Mouse (Mus musculus) CH12.LX (cell line): ENCODE measurements at regions not wholly inside any gene's neighbourhood (a gene's known extent, or its start where the extent isn't known, plus 50 kb on each side); places are given as distances from the start of the nearest gene placed in this dataset.

Source experiments
- CTCF ChIP-seq, 2 experiments: IDR thresholded peaks in 1 of 2; conservative IDR thresholded peaks in 1 of 2; 2 replicates each; pipeline ENCODE4 v1.5.1; 2011 to 2012; ENCODE audit warnings: low read depth in 2 of 2, low read length in 2 of 2, improper control_type of control experiment in 1 of 2, inconsistent platforms in 1 of 2, mild to moderate bottlenecking in 1 of 2, moderate library complexity in 1 of 2
- MAFK ChIP-seq: IDR thresholded peaks from 2 replicates; pipeline ENCODE4 v1.6.1; 2011; ENCODE audit warnings: low read length, improper control_type of control experiment; ENCODE audit not compliant: insufficient replicate concordance
- POLR2A ChIP-seq: IDR thresholded peaks from 2 replicates; pipeline ENCODE4 v1.6.1; 2011; ENCODE audit warnings: low read depth, mild to moderate bottlenecking, improper control_type of control experiment, low read length
- SMC3 ChIP-seq: IDR thresholded peaks from 2 replicates; pipeline ENCODE4 v1.6.1; 2011; ENCODE audit warnings: low read depth, low read length, improper control_type of control experiment
- ZMIZ1 ChIP-seq: IDR thresholded peaks from 2 replicates; pipeline ENCODE4 v1.6.1; 2012; ENCODE audit warnings: low read depth, mild to moderate bottlenecking, inconsistent platforms, low read length, improper control_type of control experiment

- TF ChIP-seq SMC3 (no peak), POLR2A (no peak), CTCF (conservative IDR thresholded peaks at IDR 0.05 in 1 of 2, IDR thresholded peaks at IDR 0.05 in 1 of 2; ENCODE audit: low read depth in 2 of 2, low read length in 2 of 2) (no peak), MAFK (no peak), ZMIZ1 (no peak)
Observed at GRCm38 (mm10) chr15:13602133-13602532, 428.7 kb upstream of the Cdh6 start.
